Mouse (Mus musculus) forebrain, embryonic 16.5 days (tissue): ENCODE results near the gene Poldip2. TPM values are rescaled to one million over a fixed set of nuclear protein-coding genes. Genes with fewer than 3 reads are reported as not detected.
A peak's percentile ranks its signal among the peaks of the same experiment; 100 is the strongest.

Experiments used
- ATAC-seq: fragments of 200-750 bp; cut with Nextera tagmentation; 2 replicates; pipeline ENCODE4 v1.8.0; 2017; ENCODE audit warnings: mild to moderate bottlenecking, moderate library complexity
- H3K27ac ChIP-seq: fragments of 300-500 bp; sonication (generic); 2 replicates; pipeline ENCODE4 v1.5.1; 2014; ENCODE audit warnings: low read length, control low read depth
- H3K27me3 ChIP-seq: fragments of 300-500 bp; sonication (generic); replicated peaks from 2 replicates; pipeline ENCODE4 v1.6.1; 2014; ENCODE audit warnings: low read length; ENCODE audit not compliant: control insufficient read depth, insufficient read depth
- H3K36me3 ChIP-seq: fragments of 300-500 bp; sonication (generic); 2 replicates; pipeline ENCODE4 v1.6.1; 2014; ENCODE audit not compliant: control insufficient read depth, insufficient read depth
- H3K4me1 ChIP-seq: fragments of 300-500 bp; sonication (generic); replicated peaks from 2 replicates; pipeline ENCODE4 v1.6.1; 2014; ENCODE audit warnings: low read length; ENCODE audit not compliant: control insufficient read depth, insufficient read depth
- H3K4me2 ChIP-seq: fragments of 300-500 bp; sonication (generic); 2 replicates; pipeline ENCODE4 v1.6.1; 2014; ENCODE audit warnings: mild to moderate bottlenecking, low read length, control low read depth
- H3K4me3 ChIP-seq: fragments of 300-500 bp; sonication (generic); replicated peaks from 2 replicates; pipeline ENCODE4 v1.5.1; 2014; ENCODE audit warnings: mild to moderate bottlenecking, low read length, control low read depth
- H3K9ac ChIP-seq: fragments of 300-500 bp; sonication (generic); replicated peaks from 2 replicates; pipeline ENCODE4 v1.6.1; 2014; ENCODE audit warnings: low read depth, low read length, control low read depth
- H3K9me3 ChIP-seq: fragments of 300-500 bp; sonication (generic); 2 replicates; pipeline ENCODE4 v1.6.1; 2016; ENCODE audit warnings: low read length; ENCODE audit not compliant: control insufficient read depth
- WGBS: fragments of 180-500 bp; shearing (Covaris S2); extraction: QIAGEN DNeasy Blood & Tissue Kit; methylation state at CpG from one replicate; pipeline ENCODE4 v1.1.7; 2014; 5-methylcytosine and 5-hydroxymethylcytosine counted together
- polyA plus RNA-seq: library from polyadenylated mRNA; unstranded; fragments of >200 nt; fragmentation: Nextera tagmentation; extraction: Ambion mirVana; gene quantifications from 2 replicates; pipeline ENCODE4 v1.2.1, GENCODE M21; 2015

Poldip2 gene
- polyA plus RNA-seq, 1 experiment from 2014 or later = 214 TPM

DNA sequence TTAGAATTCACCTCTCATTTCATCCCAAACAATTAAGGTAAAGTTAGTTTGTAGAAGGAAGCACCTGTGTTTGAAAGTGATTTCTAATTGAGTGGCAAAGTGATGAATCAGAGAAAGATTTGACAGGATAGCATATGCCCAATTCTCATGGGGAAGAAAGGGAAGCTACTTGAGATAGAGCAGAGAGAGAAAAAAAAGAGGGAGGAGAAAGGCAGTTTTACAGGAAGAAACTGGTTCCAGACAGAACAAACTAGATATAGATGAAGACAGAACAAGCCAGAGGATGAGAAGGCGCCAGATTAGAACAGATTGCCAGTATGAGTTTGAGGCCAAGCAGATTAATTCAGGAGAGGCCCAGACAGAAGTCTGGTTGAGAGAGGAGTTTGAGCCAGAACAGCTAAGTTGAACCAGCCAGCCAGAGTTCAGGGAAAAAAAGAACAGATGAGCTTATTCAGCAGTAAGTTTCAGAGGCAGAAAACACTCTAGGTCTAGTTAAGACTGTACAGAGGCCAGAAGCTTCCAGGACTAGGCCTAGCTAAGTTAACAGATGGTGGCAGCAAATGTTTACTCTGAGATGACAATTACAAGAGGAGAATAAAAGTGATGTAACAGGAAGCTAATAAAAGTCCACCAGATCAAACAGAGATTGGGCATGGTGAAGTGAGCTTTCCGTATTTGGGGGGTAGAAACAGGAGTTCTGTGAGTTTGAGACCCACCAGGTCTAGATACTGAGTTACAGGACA, 35.9 kb downstream of the Poldip2 start:
- 85% methylated on average over 2 of the region's 2 CpGs for WGBS
- no peak for ATAC-seq

DNA sequence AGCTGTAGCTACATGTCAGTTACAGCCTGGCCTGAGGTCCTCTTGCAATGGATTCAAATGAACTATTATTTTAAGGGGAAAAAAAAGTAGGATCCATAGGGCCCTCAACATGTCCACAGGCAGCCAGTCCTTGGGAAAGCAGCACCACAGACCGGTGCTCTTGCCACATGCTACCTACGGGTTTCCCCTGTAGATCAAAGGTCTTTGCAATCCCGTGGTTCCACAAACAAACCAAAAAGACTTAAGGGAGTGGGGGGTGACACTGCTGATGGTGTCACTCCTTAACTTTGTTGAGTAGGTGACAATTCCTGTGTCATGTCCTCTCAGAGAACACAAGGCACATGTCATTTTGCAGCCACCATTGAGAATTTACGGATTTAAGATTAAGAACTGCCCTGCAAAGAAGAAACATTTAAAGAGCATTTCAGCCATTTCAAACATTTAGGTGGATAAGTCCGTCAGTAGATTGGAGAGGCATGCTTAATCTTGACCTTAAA, 37.5 kb downstream of the Poldip2 start:
- no peak overlapping the region for H3K9ac ChIP-seq
- no peak for ATAC-seq
- H3K36me3 ChIP-seq = no peaks in the 10 kb centered on the region
- 11% methylated on average over 5 of the region's 5 CpGs for WGBS
- peaks cover 15% of the 10 kb centered on the region for H3K4me1 ChIP-seq
- no peaks in the 10 kb centered on the region for H3K27me3 ChIP-seq
- H3K27ac ChIP-seq = no peak overlapping the region
- peak overlapping the region; percentile 64 for H3K4me3 ChIP-seq
- H3K9me3 ChIP-seq = 0 out of 2 replicates have a peak, but pooled peaks cover 3% of the 10 kb centered on the region
- peak overlapping the region; percentile 68 for H3K4me2 ChIP-seq

More for the DNA sequence above, 35.9 kb downstream of the Poldip2 start:
- H3K4me2 ChIP-seq = no peak overlapping the region
- H3K9me3 ChIP-seq = no peaks in the 10 kb centered on the region
- peaks cover 2% of the 10 kb centered on the region; the same call in 1 of the 2 replicates for H3K36me3 ChIP-seq
- H3K9ac ChIP-seq = no peak overlapping the region
- no peak overlapping the region for H3K27ac ChIP-seq
- no peak overlapping the region for H3K4me3 ChIP-seq
- H3K27me3 ChIP-seq = no peaks in the 10 kb centered on the region
- peaks cover 15% of the 10 kb centered on the region for H3K4me1 ChIP-seq

DNA sequence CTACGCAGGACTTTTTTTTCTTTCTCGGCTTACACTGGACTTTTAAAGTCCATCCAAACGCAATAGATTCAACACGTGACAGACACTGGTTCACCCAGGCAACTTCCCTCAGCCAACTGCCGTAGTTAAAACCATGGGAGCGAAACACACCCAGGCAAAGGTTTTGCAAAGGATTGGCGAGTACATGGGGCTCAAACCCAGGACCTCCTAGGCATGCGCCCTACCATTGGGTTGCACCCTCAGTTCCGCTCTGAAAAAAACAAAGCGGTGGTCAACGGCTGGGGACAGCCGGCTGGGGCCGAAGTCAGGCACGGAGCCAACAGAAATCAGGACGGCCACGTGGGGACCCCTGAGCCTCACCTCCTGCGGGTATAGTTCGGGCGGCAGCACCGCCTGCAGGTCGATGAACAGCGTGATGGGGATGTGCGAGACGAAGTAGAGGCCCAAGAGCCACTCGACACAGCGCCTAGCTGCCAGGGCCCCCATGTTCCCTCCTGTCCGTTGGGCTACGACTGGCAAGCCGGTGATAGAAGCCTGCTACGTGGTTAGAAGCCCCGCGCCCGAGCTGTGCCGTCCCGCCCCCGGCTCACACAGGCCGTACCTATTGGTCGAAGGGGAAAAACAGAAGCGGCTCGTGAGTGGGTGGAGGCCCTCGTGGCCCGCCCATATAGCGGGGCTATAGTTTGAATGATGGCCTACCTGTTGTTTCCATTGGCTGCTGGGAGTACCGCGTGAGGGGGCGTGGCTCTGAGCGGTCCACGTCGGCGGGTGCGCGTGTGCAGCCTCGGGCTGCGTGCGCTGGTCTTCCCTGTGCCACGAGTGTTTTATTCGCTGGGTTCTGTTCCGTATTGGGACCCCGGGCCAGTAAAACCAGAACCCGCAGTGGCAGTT, 38.4 kb downstream of the Poldip2 start, which contains the start of gene Tmem97:
Tmem97 (minus strand) TSS at position 610 of the 891 bp plus-strand sequence.
- Histone ChIP-seq H3K4me3 (peak within 1 kb of the TSS; percentile 64), H3K27me3 (no peaks in the 10 kb centered on the region), H3K4me1 (peaks cover 15% of the 10 kb centered on the region), H3K36me3 (no peaks in the 10 kb centered on the region), H3K27ac (peak within 1 kb of the TSS; percentile 87), H3K9ac (peak within 1 kb of the TSS; percentile 64), H3K4me2 (peak within 1 kb of the TSS; percentile 77), H3K9me3 (0 out of 2 replicates have a peak, but pooled peaks cover 3% of the 10 kb centered on the region)
- ATAC-seq = peak; percentile 100
- under 1% methylated on average over 60 of the region's 60 CpGs for WGBS

DNA sequence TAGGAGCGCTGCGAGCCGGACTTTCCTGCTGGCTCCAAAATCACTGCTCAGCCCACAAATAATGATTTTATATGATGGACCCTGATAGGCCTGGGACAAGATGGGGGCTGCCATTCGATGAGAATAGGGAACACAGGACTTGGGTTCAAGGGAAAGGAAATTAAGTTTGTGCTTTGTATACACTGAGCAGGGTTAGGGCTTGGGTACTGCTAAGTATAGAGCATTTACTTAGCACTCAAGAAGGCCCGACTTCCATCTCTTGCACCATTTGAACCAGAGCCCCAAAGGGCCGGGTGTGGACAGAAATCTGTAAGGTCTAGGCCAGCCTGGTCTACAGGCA, 39.0 kb downstream of the Poldip2 start:
- 31% methylated on average over 6 of the region's 6 CpGs for WGBS
- 0 out of 2 replicates have a peak, but pooled peaks cover 3% of the 10 kb centered on the region for H3K9me3 ChIP-seq
- H3K4me3 ChIP-seq = peak overlapping the region; percentile 64
- H3K4me1 ChIP-seq = peaks cover 15% of the 10 kb centered on the region
- H3K9ac ChIP-seq = peak overlapping the region; percentile 59
- H3K27ac ChIP-seq = peak overlapping the region; percentile 87
- peak; percentile 34 for ATAC-seq
- peak overlapping the region; percentile 77 for H3K4me2 ChIP-seq
- no peaks in the 10 kb centered on the region for H3K27me3 ChIP-seq
- no peaks in the 10 kb centered on the region for H3K36me3 ChIP-seq

DNA sequence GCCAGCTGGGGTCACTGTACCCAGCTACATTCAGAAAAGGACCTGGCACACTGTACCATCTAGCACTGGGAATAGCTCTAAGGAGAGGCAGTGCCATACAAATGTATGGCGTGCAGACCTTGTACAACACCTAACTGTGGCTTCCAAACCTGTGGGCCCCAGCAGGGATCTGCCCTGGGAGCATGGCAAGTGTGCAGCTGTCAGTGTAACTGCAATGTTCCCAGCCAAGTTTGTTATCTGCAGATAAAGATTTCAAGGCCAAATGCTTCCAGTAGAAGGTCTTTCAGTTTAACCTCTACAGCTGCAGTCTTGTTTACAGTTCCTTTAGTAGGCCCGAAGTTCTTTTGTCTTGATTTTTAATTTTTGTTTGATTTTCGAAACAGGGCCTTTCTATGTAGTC, 43.6 kb downstream of the Poldip2 start:
- H3K4me2 ChIP-seq = no peak overlapping the region
- peaks cover 3% of the 10 kb centered on the region; the same call in 1 of the 2 replicates for H3K4me1 ChIP-seq
- H3K27ac ChIP-seq = no peak overlapping the region
- H3K9ac ChIP-seq = no peak overlapping the region
- 76% methylated on average over 3 of the region's 3 CpGs for WGBS
- ATAC-seq = no peak
- no peak overlapping the region for H3K4me3 ChIP-seq
- H3K27me3 ChIP-seq = no peaks in the 10 kb centered on the region
- H3K36me3 ChIP-seq = no peaks in the 10 kb centered on the region
- 0 out of 2 replicates have a peak, but pooled peaks cover 3% of the 10 kb centered on the region for H3K9me3 ChIP-seq

DNA sequence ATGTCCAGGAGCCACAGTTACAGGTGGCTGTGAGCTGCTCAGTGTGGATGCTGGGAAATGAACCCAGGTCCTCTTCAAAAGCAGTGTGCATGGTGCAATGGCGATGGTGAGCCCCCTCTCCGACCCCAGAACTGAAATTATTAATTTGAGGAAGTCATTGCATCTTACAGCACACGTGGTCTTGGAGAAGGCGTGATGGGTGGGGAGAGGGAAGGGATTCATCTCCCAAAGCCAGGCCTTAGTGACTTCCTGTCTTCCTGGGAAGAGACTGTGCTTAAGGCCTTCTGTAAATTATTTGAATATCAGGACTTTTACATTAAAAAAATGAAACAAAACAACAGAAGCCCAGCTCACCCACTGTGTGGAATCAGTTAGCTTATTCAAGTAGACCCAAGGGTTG, 44.1 kb downstream of the Poldip2 start:
- H3K36me3 ChIP-seq = no peaks in the 10 kb centered on the region
- no peak overlapping the region for H3K9ac ChIP-seq
- H3K4me2 ChIP-seq = no peak overlapping the region
- ATAC-seq = no peak
- H3K27me3 ChIP-seq = no peaks in the 10 kb centered on the region
- 89% methylated on average over 4 of the region's 4 CpGs for WGBS
- H3K4me3 ChIP-seq = no peak overlapping the region
- H3K27ac ChIP-seq = no peak overlapping the region
- peaks cover 2% of the 10 kb centered on the region; the same call in 1 of the 2 replicates for H3K4me1 ChIP-seq
- 0 out of 2 replicates have a peak, but pooled peaks cover 3% of the 10 kb centered on the region for H3K9me3 ChIP-seq

DNA sequence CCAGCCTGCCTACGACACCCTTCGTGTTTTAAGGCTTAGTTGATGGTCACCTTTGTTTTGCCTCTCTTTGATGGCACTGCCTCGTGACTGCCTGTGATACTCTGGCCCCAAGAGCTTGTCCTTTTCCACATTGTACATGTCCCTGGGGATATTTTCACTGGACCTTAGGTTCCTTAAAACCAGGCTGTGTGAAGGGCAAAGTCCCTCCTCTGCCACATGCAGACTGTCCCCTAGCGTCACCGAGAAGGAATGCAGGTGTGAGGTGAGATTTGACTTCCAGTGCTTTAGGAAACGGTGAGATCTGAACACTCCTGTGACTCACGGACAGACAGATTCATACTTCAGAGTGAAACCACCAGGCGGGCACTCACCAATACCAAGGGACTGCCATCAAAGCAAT, 45.2 kb downstream of the Poldip2 start:
- Histone ChIP-seq H3K9ac (no peak overlapping the region), H3K4me2 (no peak overlapping the region), H3K27ac (no peak overlapping the region), H3K27me3 (no peaks in the 10 kb centered on the region), H3K36me3 (no peaks in the 10 kb centered on the region), H3K9me3 (0 out of 2 replicates have a peak, but pooled peaks cover 3% of the 10 kb centered on the region), H3K4me3 (no peak overlapping the region), H3K4me1 (no peaks in the 10 kb centered on the region)
- no peak for ATAC-seq
- 53% methylated on average over 8 of the region's 8 CpGs for WGBS

DNA sequence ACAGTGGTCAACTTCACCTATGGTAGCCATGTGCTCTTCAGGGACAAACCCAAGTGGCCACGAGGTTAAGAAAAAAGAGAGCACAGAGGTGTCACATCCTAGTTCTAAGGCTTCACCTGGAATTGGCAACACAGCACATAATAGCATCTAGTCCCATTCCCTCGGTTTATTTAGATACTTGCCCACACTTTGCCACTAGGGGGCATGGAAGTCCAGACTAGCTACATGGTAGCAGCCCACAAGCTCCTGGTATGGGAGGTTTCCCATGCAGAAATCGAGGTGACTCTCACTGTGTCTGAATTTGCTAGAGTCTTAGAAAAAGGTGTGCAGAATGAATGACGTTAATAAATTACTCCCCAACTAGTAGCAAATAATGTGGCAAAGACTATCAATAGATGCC, 48.5 kb downstream of the Poldip2 start:
- no peaks in the 10 kb centered on the region for H3K4me1 ChIP-seq
- no peaks in the 10 kb centered on the region for H3K36me3 ChIP-seq
- peak; percentile 82 for ATAC-seq
- no peak overlapping the region for H3K9ac ChIP-seq
- H3K27ac ChIP-seq = no peak overlapping the region
- no peak overlapping the region for H3K4me3 ChIP-seq
- no peaks in the 10 kb centered on the region for H3K9me3 ChIP-seq
- no peaks in the 10 kb centered on the region for H3K27me3 ChIP-seq
- 20% methylated on average over 4 of the region's 4 CpGs for WGBS
- H3K4me2 ChIP-seq = no peak overlapping the region

DNA sequence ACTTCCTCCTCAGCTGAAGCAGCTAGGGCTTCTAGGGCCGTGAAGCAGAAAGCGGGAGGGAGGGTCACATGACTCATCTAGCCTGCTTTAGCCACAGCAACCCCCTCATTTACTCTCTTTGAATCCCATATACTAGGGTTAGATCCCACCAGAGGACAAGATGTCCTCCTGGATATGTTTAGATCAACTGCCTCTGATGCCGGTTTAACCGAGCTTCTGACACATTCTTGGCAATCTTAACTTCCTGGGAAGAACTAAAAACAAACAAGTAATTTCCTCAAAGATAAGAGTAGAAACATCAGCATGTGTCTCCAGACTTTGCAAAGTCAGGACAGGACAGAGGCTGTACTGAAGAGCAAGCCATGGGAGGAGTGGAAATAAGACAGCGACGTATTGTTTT, 54.8 kb downstream of the Poldip2 start:
- H3K4me2 ChIP-seq = no peak overlapping the region
- H3K9ac ChIP-seq = no peak overlapping the region
- WGBS = 81% methylated on average over 6 of the region's 6 CpGs
- peaks cover 8% of the 10 kb centered on the region for H3K36me3 ChIP-seq
- no peaks in the 10 kb centered on the region for H3K27me3 ChIP-seq
- no peaks in the 10 kb centered on the region for H3K9me3 ChIP-seq
- no peak for ATAC-seq
- H3K27ac ChIP-seq = no peak overlapping the region
- no peaks in the 10 kb centered on the region for H3K4me1 ChIP-seq
- H3K4me3 ChIP-seq = no peak overlapping the region
